Mouse (Mus musculus): ENCODE results near the gene D8Ertd738e.

GRCm38 (mm10) chr8:84256458-84256821 lies 6.9 kb upstream of the D8Ertd738e start:
- TF ChIP-seq CTCF (IDR thresholded peaks at IDR 0.05) (no peak), EP300 (IDR thresholded peaks at IDR 0.05) (no peak)
